Mouse (Mus musculus) frontal cortex, adult (tissue): Measurements from ENCODE around the gene Gm20479.

Source experiments
- ATAC-seq: cut with Nextera tagmentation; 2 replicates; pipeline ENCODE4 v1.9.2; 2017; ENCODE audit warnings: mild to moderate bottlenecking, moderate library complexity, mixed read lengths; ENCODE audit not compliant: low TSS enrichment

Gm20479 gene

GRCm38 (mm10) chr7:27335011-27335720 lies 22.1 kb downstream of the Gm20479 start:
- no peak for ATAC-seq

GRCm38 (mm10) chr7:27334405-27334911 lies 22.8 kb downstream of the Gm20479 start:
- ATAC-seq = no peak

- ATAC-seq = no peak
Observed at GRCm38 (mm10) chr7:27333316-27333941, 23.8 kb downstream of the Gm20479 start.

- no peak for ATAC-seq
Observed at GRCm38 (mm10) chr7:27332353-27333199, 24.6 kb downstream of the Gm20479 start.

GRCm38 (mm10) chr7:27331854-27332253 lies 25.4 kb downstream of the Gm20479 start:
- ATAC-seq = no peak

- ATAC-seq = no peak
Observed at GRCm38 (mm10) chr7:27331541-27331851, 25.7 kb downstream of the Gm20479 start.

GRCm38 (mm10) chr7:27330709-27331540 lies 26.3 kb downstream of the Gm20479 start:
- no peak for ATAC-seq

- no peak for ATAC-seq
Observed at GRCm38 (mm10) chr7:27329981-27330380, 27.2 kb downstream of the Gm20479 start.

GRCm38 (mm10) chr7:27329326-27329947 lies 27.8 kb downstream of the Gm20479 start:
- ATAC-seq = peak; percentile 28; the same call in 1 of the 2 replicates

- no peak for ATAC-seq
Observed at GRCm38 (mm10) chr7:27328648-27329047, 28.6 kb downstream of the Gm20479 start.

- no peak for ATAC-seq
Observed at GRCm38 (mm10) chr7:27328161-27328560, 29.1 kb downstream of the Gm20479 start.

GRCm38 (mm10) chr7:27327500-27327899 lies 29.7 kb downstream of the Gm20479 start:
- ATAC-seq = no peak

- no peak for ATAC-seq
Observed at GRCm38 (mm10) chr7:27326101-27326880, 30.9 kb downstream of the Gm20479 start.

GRCm38 (mm10) chr7:27325697-27326096 lies 31.5 kb downstream of the Gm20479 start:
- ATAC-seq = 0 out of 2 replicates have a peak, but pooled peaks have one; percentile 34

- no peak for ATAC-seq
Observed at GRCm38 (mm10) chr7:27324928-27325327, 32.3 kb downstream of the Gm20479 start.

- ATAC-seq = no peak
Observed at GRCm38 (mm10) chr7:27324161-27324560, 33.1 kb downstream of the Gm20479 start.

- no peak for ATAC-seq
Observed at GRCm38 (mm10) chr7:27323001-27323400, 34.2 kb downstream of the Gm20479 start.

GRCm38 (mm10) chr7:27322291-27322690 lies 34.9 kb downstream of the Gm20479 start:
- no peak for ATAC-seq

- ATAC-seq = no peak
Observed at GRCm38 (mm10) chr7:27319411-27319810, 37.8 kb downstream of the Gm20479 start.

GRCm38 (mm10) chr7:27315958-27316357 lies 41.3 kb downstream of the Gm20479 start:
- peak; percentile 52; the same call in 1 of the 2 replicates for ATAC-seq
